In genomic region chr2:115895256-115895655, GRCm38 (mm10) we compare ENCODE assay signal across 9 mouse cellular contexts.
A peak's percentile ranks its signal among the peaks of the same experiment; 100 is the strongest.
DNase-seq lines count a peak whose midpoint lies in the region; ATAC-seq and TF ChIP-seq lines count a peak whose summit lies in the region.
"Had no signal": no experiment of that assay in that cellular context is flagged by ENCODE, and none has a peak within 500 bp of the region (broad histone marks: within the 10 kb centered on the region; RNA-seq: fewer than 3 reads in every experiment).

No protein-coding gene starts in this region.

- H3K36me3 ChIP-seq in kidney, embryonic 14.5 days (ENCODE audit: control insufficient read depth, insufficient read depth, low read length), result no peaks in the 10 kb centered on the region; the same call in 1 of the 2 replicates
- no peaks in the 10 kb centered on the region for H3K36me3 ChIP-seq in forebrain, embryonic 12.5 days (replicated peaks)
- no peaks in the 10 kb centered on the region for H3K36me3 ChIP-seq in midbrain, embryonic 16.5 days (ENCODE audit: control insufficient read depth, insufficient read depth, low read length)
- H3K36me3 ChIP-seq: lung, embryonic 15.5 days had no signal

- no peak for DNase-seq in kidney, adult 18-20 months
- peak; percentile 82 for DNase-seq in brain, embryonic 14.5 days (ENCODE audit: low read depth)
- no peak for DNase-seq in urinary bladder, postnatal 36 days (ENCODE audit: low spot score in 2 of 2)
- DNase-seq: cerebellum, adult 8-10 months had no signal

- H3K4me1 ChIP-seq in kidney, embryonic 14.5 days (ENCODE audit: control insufficient read depth, insufficient read depth, low read length), result peaks cover 43% of the 10 kb centered on the region
- peaks cover 38% of the 10 kb centered on the region; the same call in 1 of the 2 replicates for H3K4me1 ChIP-seq in forebrain, embryonic 12.5 days
- H3K4me1 ChIP-seq in midbrain, embryonic 16.5 days (ENCODE audit: control insufficient read depth, insufficient read depth, low read length), result peaks cover 12% of the 10 kb centered on the region

- TF ChIP-seq CTCF in brain, embryonic 14.5 days (IDR thresholded peaks at IDR 0.05; ENCODE audit: borderline replicate concordance, extremely low read depth, insufficient read depth, insufficient read length), result no peak

- no peak overlapping the region for H3K4me2 ChIP-seq in kidney, embryonic 14.5 days (replicated peaks; ENCODE audit: low read depth, low read length)
- H3K4me2 ChIP-seq in forebrain, embryonic 12.5 days, result no peak overlapping the region
- no peak overlapping the region for H3K4me2 ChIP-seq in midbrain, embryonic 16.5 days (ENCODE audit: low read length)
- H3K4me2 ChIP-seq: lung, embryonic 15.5 days had no signal

- no peak overlapping the region for H3K9ac ChIP-seq in kidney, embryonic 14.5 days (ENCODE audit: low read depth, low read length)
- H3K9ac ChIP-seq in forebrain, embryonic 12.5 days, result no peak overlapping the region
- H3K9ac ChIP-seq in midbrain, embryonic 16.5 days (ENCODE audit: low read depth, low read length), result no peak overlapping the region
- H3K9ac ChIP-seq: lung, embryonic 15.5 days had no signal

- H3K4me3 ChIP-seq in kidney, embryonic 14.5 days (ENCODE audit: low read length), result no peak overlapping the region
- H3K4me3 ChIP-seq in forebrain, embryonic 12.5 days (replicated peaks), result no peak overlapping the region
- no peak overlapping the region for H3K4me3 ChIP-seq in midbrain, embryonic 16.5 days (ENCODE audit: low read depth, low read length)
- H3K4me3 ChIP-seq: lung, embryonic 15.5 days had no signal

- no peaks in the 10 kb centered on the region for H3K27me3 ChIP-seq in kidney, embryonic 14.5 days (ENCODE audit: control insufficient read depth, insufficient read depth, low read length)
- H3K27me3 ChIP-seq in forebrain, embryonic 12.5 days, result no peaks in the 10 kb centered on the region
- H3K27me3 ChIP-seq in midbrain, embryonic 16.5 days (ENCODE audit: control insufficient read depth, insufficient read depth, low read depth, low read length), result no peaks in the 10 kb centered on the region
- H3K27me3 ChIP-seq: lung, embryonic 15.5 days had no signal

- ATAC-seq in kidney, embryonic 14.5 days (ENCODE audit: low FRiP score, low TSS enrichment), result peak; percentile 61
- peak; percentile 3; the same call in 1 of the 2 replicates for ATAC-seq in forebrain, embryonic 12.5 days (ENCODE audit: low FRiP score)
- no peak for ATAC-seq in midbrain, embryonic 16.5 days
- ATAC-seq in activated CD4-positive, CD25-positive, alpha-beta regulatory T cell, adult 4 months, result no peak

- H3K9me3 ChIP-seq in kidney, embryonic 14.5 days (ENCODE audit: control insufficient read depth, low read length), result no peaks in the 10 kb centered on the region
- no peaks in the 10 kb centered on the region for H3K9me3 ChIP-seq in forebrain, embryonic 12.5 days
- no peaks in the 10 kb centered on the region for H3K9me3 ChIP-seq in midbrain, embryonic 16.5 days (replicated peaks; ENCODE audit: control insufficient read depth, low read length, poor library complexity, severe bottlenecking)
- H3K9me3 ChIP-seq: lung, embryonic 15.5 days had no signal

- 5% methylated on average over 2 of the region's 2 CpGs for WGBS in kidney, embryonic 14.5 days
- WGBS in forebrain, embryonic 12.5 days, result 42% methylated on average over 2 of the region's 2 CpGs
- 17% methylated on average over 2 of the region's 2 CpGs for WGBS in midbrain, embryonic 16.5 days

- no peak for TF ChIP-seq POLR2A in brain, embryonic 14.5 days (IDR thresholded peaks at IDR 0.05; ENCODE audit: borderline replicate concordance, extremely low read depth, insufficient read depth, insufficient read length, poor library complexity, severe bottlenecking)

- peak overlapping the region; percentile 74 for H3K27ac ChIP-seq in kidney, embryonic 14.5 days (ENCODE audit: low read depth, low read length)
- peak overlapping the region; percentile 75 for H3K27ac ChIP-seq in forebrain, embryonic 12.5 days
- peak overlapping the region; percentile 12; the same call in 1 of the 2 replicates for H3K27ac ChIP-seq in midbrain, embryonic 16.5 days (ENCODE audit: low read length)
- H3K27ac ChIP-seq: lung, embryonic 15.5 days had no signal

Comparison
In these comparisons a context has a peak if more than half of its experiments do, and no peak if none do; other contexts are left out.
1. ATAC-seq: peak in kidney, embryonic 14.5 days (single experiment) and forebrain, embryonic 12.5 days (single experiment); none in midbrain, embryonic 16.5 days (single experiment) and activated CD4-positive, CD25-positive, alpha-beta regulatory T cell, adult 4 months (single experiment).
2. H3K27ac ChIP-seq: peak in every context shown above with its lines; median percentile 75 in forebrain, embryonic 12.5 days; 74 in kidney, embryonic 14.5 days; 12 in midbrain, embryonic 16.5 days.